Mouse (Mus musculus) hindbrain, embryonic 14.5 days (tissue): ENCODE results near the gene Zfp318. TPM values are rescaled to one million over a fixed set of nuclear protein-coding genes. Genes with fewer than 3 reads are reported as not detected.
A peak's percentile ranks its signal among the peaks of the same experiment; 100 is the strongest.

Experiments
- ATAC-seq: fragments of 200-750 bp; cut with Nextera tagmentation; 2 replicates; pipeline ENCODE4 v1.8.0; 2017; ENCODE audit warnings: moderate number of reproducible peaks, mild to moderate bottlenecking, moderate TSS enrichment, moderate library complexity; ENCODE audit not compliant: low FRiP score
- DNase-seq: peaks from one replicate; pipeline ENCODE4 v3.0.0-alpha.2; 2015; ENCODE audit warnings: low spot score
- H3K27ac ChIP-seq: fragments of 300-500 bp; sonication (generic); 2 replicates; pipeline ENCODE4 v1.5.1; 2014; ENCODE audit warnings: mild to moderate bottlenecking, moderate library complexity
- H3K27me3 ChIP-seq: fragments of 300-500 bp; sonication (generic); 2 replicates; pipeline ENCODE4 v1.6.1; 2014; ENCODE audit warnings: mild to moderate bottlenecking, low read length, mixed read lengths; ENCODE audit not compliant: control insufficient read depth, insufficient read depth
- H3K36me3 ChIP-seq: fragments of 300-500 bp; sonication (generic); replicated peaks from 2 replicates; pipeline ENCODE4 v1.6.1; 2014; ENCODE audit not compliant: control insufficient read depth, insufficient read depth
- H3K4me1 ChIP-seq: fragments of 300-500 bp; sonication (generic); replicated peaks from 2 replicates; pipeline ENCODE4 v1.6.1; 2014; ENCODE audit warnings: antibody characterized with exemption, low read length, mixed read lengths; ENCODE audit not compliant: control insufficient read depth, insufficient read depth
- H3K4me2 ChIP-seq: fragments of 300-500 bp; sonication (generic); replicated peaks from 2 replicates; pipeline ENCODE4 v1.6.1; 2014; ENCODE audit warnings: mild to moderate bottlenecking, moderate library complexity
- H3K4me3 ChIP-seq: fragments of 300-500 bp; sonication (generic); replicated peaks from 2 replicates; pipeline ENCODE4 v1.5.1; 2014; ENCODE audit warnings: mild to moderate bottlenecking, low read length
- H3K9ac ChIP-seq: fragments of 300-500 bp; sonication (generic); 2 replicates; pipeline ENCODE4 v1.6.1; 2014
- H3K9me3 ChIP-seq: fragments of 300-500 bp; sonication (generic); 2 replicates; pipeline ENCODE4 v1.6.1; 2016; ENCODE audit warnings: low read length; ENCODE audit not compliant: control insufficient read depth
- WGBS: fragments of 180-500 bp; shearing (Covaris S2); extraction: QIAGEN DNeasy Blood & Tissue Kit; methylation state at CpG from one replicate; pipeline ENCODE4 v1.1.7; 2014; 5-methylcytosine and 5-hydroxymethylcytosine counted together
- polyA plus RNA-seq: library from polyadenylated mRNA; unstranded; fragments of >200 nt; fragmentation: Nextera tagmentation; extraction: Ambion mirVana; gene quantifications from 2 replicates; pipeline ENCODE4 v1.2.1, GENCODE M21; 2014

Zfp318 gene
- polyA plus RNA-seq, 1 experiment from 2014 or later = 31.5 TPM

- Histone ChIP-seq H3K4me1 (peaks cover 25% of the 10 kb centered on the region), H3K9ac (no peak overlapping the region), H3K27ac (no peak overlapping the region), H3K36me3 (peaks cover 45% of the 10 kb centered on the region), H3K27me3 (peaks cover 10% of the 10 kb centered on the region), H3K4me2 (no peak overlapping the region), H3K9me3 (no peaks in the 10 kb centered on the region), H3K4me3 (no peak overlapping the region)
- DNase-seq (no peak), ATAC-seq (no peak)
- 34% methylated on average over 3 of the region's 3 CpGs for WGBS
Observed at GRCm38 (mm10) chr17:46458439-46458838, 74.9 kb downstream of the Zfp318 start.

- no peak for ATAC-seq
- Histone ChIP-seq H3K36me3 (peaks cover 58% of the 10 kb centered on the region), H3K27ac (no peak overlapping the region), H3K27me3 (peaks cover 10% of the 10 kb centered on the region), H3K9me3 (no peaks in the 10 kb centered on the region), H3K4me2 (peak overlapping the region; percentile 33), H3K9ac (0 out of 2 replicates have a peak overlapping the region, but pooled peaks have one; percentile 3), H3K4me1 (peaks cover 3% of the 10 kb centered on the region), H3K4me3 (peak overlapping the region; percentile 8; the same call in 1 of the 2 replicates)
- 5% methylated on average over 32 of the region's 32 CpGs for WGBS
- DNase-seq = no peak
Observed at GRCm38 (mm10) chr17:46460673-46461072, 77.1 kb downstream of the Zfp318 start.

- Histone ChIP-seq H3K4me3 (0 out of 2 replicates have a peak overlapping the region, but pooled peaks have one; percentile 8), H3K27ac (no peak overlapping the region), H3K27me3 (peaks cover 8% of the 10 kb centered on the region), H3K4me2 (peak overlapping the region; percentile 33; the same call in 1 of the 2 replicates), H3K9ac (0 out of 2 replicates have a peak overlapping the region, but pooled peaks have one; percentile 3), H3K4me1 (no peaks in the 10 kb centered on the region), H3K9me3 (no peaks in the 10 kb centered on the region), H3K36me3 (peaks cover 62% of the 10 kb centered on the region)
- 22% methylated on average over 8 of the region's 8 CpGs for WGBS
- DNase-seq (no peak), ATAC-seq (no peak)
Observed at GRCm38 (mm10) chr17:46461347-46461746, 77.8 kb downstream of the Zfp318 start.

GRCm38 (mm10) chr17:46462226-46462625 lies 78.7 kb downstream of the Zfp318 start:
- DNase-seq (no peak), ATAC-seq (no peak)
- H3K9me3 ChIP-seq = no peaks in the 10 kb centered on the region
- H3K4me2 ChIP-seq = no peak overlapping the region
- peaks cover 7% of the 10 kb centered on the region for H3K27me3 ChIP-seq
- no peaks in the 10 kb centered on the region for H3K4me1 ChIP-seq
- no peak overlapping the region for H3K9ac ChIP-seq
- no peak overlapping the region for H3K27ac ChIP-seq
- peaks cover 71% of the 10 kb centered on the region for H3K36me3 ChIP-seq
- WGBS = 83% methylated on average over 5 of the region's 5 CpGs
- H3K4me3 ChIP-seq = no peak overlapping the region

GRCm38 (mm10) chr17:46467830-46468229 lies 84.3 kb downstream of the Zfp318 start:
- 71% methylated on average over 9 of the region's 9 CpGs for WGBS
- Histone ChIP-seq H3K36me3 (peaks cover 85% of the 10 kb centered on the region), H3K4me2 (no peak overlapping the region), H3K27ac (no peak overlapping the region), H3K9me3 (no peaks in the 10 kb centered on the region), H3K9ac (no peak overlapping the region), H3K27me3 (no peaks in the 10 kb centered on the region), H3K4me3 (no peak overlapping the region), H3K4me1 (no peaks in the 10 kb centered on the region)
- ATAC-seq = no peak
- no peak for DNase-seq

Other genes starting within 250 kb of the Zfp318 start
- gene Rsph9, start 239.5 kb upstream of the Zfp318 start, polyA plus RNA-seq = 50.3 and 52.5 TPM in 2 replicates
- 19.6 and 21.9 TPM in 2 replicates for gene Mad2l1bp, start 230.2 kb upstream of the Zfp318 start, polyA plus RNA-seq
- 25.7 and 29.9 TPM in 2 replicates for gene Gtpbp2, start 222.7 kb upstream of the Zfp318 start, polyA plus RNA-seq
- gene Polh, start 181.1 kb upstream of the Zfp318 start, polyA plus RNA-seq = 5.5 and 6.4 TPM in 2 replicates
- gene Xpo5, start 180.9 kb upstream of the Zfp318 start, polyA plus RNA-seq = 43.4 and 44.4 TPM in 2 replicates
- gene Polr1c, start 135.7 kb upstream of the Zfp318 start, polyA plus RNA-seq = 75.4 and 80.1 TPM in 2 replicates
- 91.6 and 97.2 TPM in 2 replicates for gene Yipf3, start 135.7 kb upstream of the Zfp318 start, polyA plus RNA-seq
- gene Lrrc73, start 130.2 kb upstream of the Zfp318 start, polyA plus RNA-seq = 15.1 and 18.1 TPM in 2 replicates
- gene Tjap1, start 100.7 kb upstream of the Zfp318 start, polyA plus RNA-seq = 22.3 and 25.8 TPM in 2 replicates
- gene Dlk2, start 86.3 kb upstream of the Zfp318 start, polyA plus RNA-seq = 18.9 and 20.9 TPM in 2 replicates
- gene Abcc10, start 55.4 kb upstream of the Zfp318 start, polyA plus RNA-seq = 8.2 and 9.3 TPM in 2 replicates
- 1.4 and 2.2 TPM in 2 replicates for gene Crip3, start 45.2 kb downstream of the Zfp318 start, polyA plus RNA-seq
- gene Slc22a7, start 54.7 kb downstream of the Zfp318 start, polyA plus RNA-seq = not detected in 2 replicates
- 6.5 and 7.7 TPM in 2 replicates for gene Ttbk1, start 103.9 kb downstream of the Zfp318 start, polyA plus RNA-seq
- gene Dnph1, start 113.0 kb downstream of the Zfp318 start, polyA plus RNA-seq = 16.0 and 16.6 TPM in 2 replicates
- 14.6 and 14.7 TPM in 2 replicates for gene Cul9, start 162.7 kb downstream of the Zfp318 start, polyA plus RNA-seq
- gene Srf, start 172.4 kb downstream of the Zfp318 start, polyA plus RNA-seq = 5.2 and 6.5 TPM in 2 replicates
- 19.2 and 20.6 TPM in 2 replicates for gene Ptk7, start 245.8 kb downstream of the Zfp318 start, polyA plus RNA-seq